Mouse (Mus musculus) hindbrain, postnatal 0 days (tissue): ENCODE measurements at regions not wholly inside any gene's neighbourhood (a gene's known extent, or its start where the extent isn't known, plus 50 kb on each side); places are given as distances from the start of the nearest gene placed in this dataset.

Experiments used
- ATAC-seq: fragments of 200-750 bp; cut with Nextera tagmentation; 2 replicates; pipeline ENCODE4 v1.8.0; 2017; ENCODE audit warnings: mild to moderate bottlenecking, moderate TSS enrichment, moderate library complexity
- DNase-seq: peaks from one replicate; pipeline ENCODE4 v3.0.0-alpha.2; 2015; ENCODE audit warnings: low spot score
- H3K27ac ChIP-seq: fragments of 300-500 bp; sonication (generic); 2 replicates; pipeline ENCODE4 v1.5.1; 2014; ENCODE audit warnings: mild to moderate bottlenecking
- H3K27me3 ChIP-seq: fragments of 300-500 bp; sonication (generic); 2 replicates; pipeline ENCODE4 v1.6.1; 2014; ENCODE audit warnings: low read length, mixed read lengths; ENCODE audit not compliant: insufficient read depth
- H3K36me3 ChIP-seq: fragments of 300-500 bp; sonication (generic); 2 replicates; pipeline ENCODE4 v1.6.1; 2014; ENCODE audit warnings: low read length, mixed read lengths; ENCODE audit not compliant: insufficient read depth
- H3K4me1 ChIP-seq: fragments of 300-500 bp; sonication (generic); 2 replicates; pipeline ENCODE4 v1.6.1; 2014; ENCODE audit warnings: antibody characterized with exemption, low read length, mixed read lengths; ENCODE audit not compliant: insufficient read depth
- H3K4me2 ChIP-seq: fragments of 300-500 bp; sonication (generic); 2 replicates; pipeline ENCODE4 v1.6.1; 2014; ENCODE audit warnings: low read depth, mild to moderate bottlenecking, low read length, moderate library complexity, mixed read lengths
- H3K4me3 ChIP-seq: fragments of 300-500 bp; sonication (generic); 2 replicates; pipeline ENCODE4 v1.5.1; 2014; ENCODE audit warnings: low read length
- H3K9ac ChIP-seq: fragments of 300-500 bp; sonication (generic); replicated peaks from 2 replicates; pipeline ENCODE4 v1.6.1; 2014; ENCODE audit warnings: mild to moderate bottlenecking, low read length, moderate library complexity, mixed read lengths
- H3K9me3 ChIP-seq: fragments of 300-500 bp; sonication (generic); 2 replicates; pipeline ENCODE4 v1.6.1; 2016; ENCODE audit warnings: low read length, mixed read lengths
- CTCF ChIP-seq: IDR thresholded peaks from 2 replicates; pipeline ENCODE4 v1.5.1; 2016; ENCODE audit warnings: antibody characterized with exemption, control low read depth, low read depth
- WGBS: fragments of 180-500 bp; shearing (Covaris S2); extraction: QIAGEN DNeasy Blood & Tissue Kit; methylation state at CpG from one replicate; pipeline ENCODE4 v1.1.7; 2014; 5-methylcytosine and 5-hydroxymethylcytosine counted together

GRCm38 (mm10) chr6:104309166-104309565 lies 183.4 kb upstream of the Cntn6 start:
- no peaks in the 10 kb centered on the region for H3K9me3 ChIP-seq
- H3K36me3 ChIP-seq = no peaks in the 10 kb centered on the region
- TF ChIP-seq CTCF = no peak
- ATAC-seq (no peak), DNase-seq (no peak)
- no peaks in the 10 kb centered on the region for H3K4me1 ChIP-seq
- no peak overlapping the region for H3K27ac ChIP-seq
- no peak overlapping the region for H3K4me2 ChIP-seq
- H3K9ac ChIP-seq = no peak overlapping the region
- H3K27me3 ChIP-seq = no peaks in the 10 kb centered on the region
- WGBS = 63% methylated on average over 7 of the region's 7 CpGs
- no peak overlapping the region for H3K4me3 ChIP-seq

GRCm38 (mm10) chr6:104312993-104313392 lies 179.6 kb upstream of the Cntn6 start:
- H3K4me2 ChIP-seq = no peak overlapping the region
- no peak for TF ChIP-seq CTCF
- no peak overlapping the region for H3K4me3 ChIP-seq
- no peaks in the 10 kb centered on the region for H3K4me1 ChIP-seq
- H3K36me3 ChIP-seq = no peaks in the 10 kb centered on the region
- WGBS = 14% methylated on average over 3 of the region's 3 CpGs
- no peak overlapping the region for H3K27ac ChIP-seq
- H3K9me3 ChIP-seq = no peaks in the 10 kb centered on the region
- peak; percentile 87 for DNase-seq
- ATAC-seq = peak; percentile 97
- no peak overlapping the region for H3K9ac ChIP-seq
- H3K27me3 ChIP-seq = no peaks in the 10 kb centered on the region

- DNase-seq (no peak), ATAC-seq (no peak)
- Histone ChIP-seq H3K4me3 (no peak overlapping the region), H3K27me3 (no peaks in the 10 kb centered on the region), H3K9me3 (no peaks in the 10 kb centered on the region), H3K36me3 (no peaks in the 10 kb centered on the region), H3K9ac (no peak overlapping the region), H3K4me1 (no peaks in the 10 kb centered on the region), H3K27ac (no peak overlapping the region), H3K4me2 (no peak overlapping the region)
- TF ChIP-seq CTCF = no peak
- WGBS = 58% methylated on average over 4 of the region's 4 CpGs
These were observed 174.1 kb upstream of the Cntn6 start for GRCm38 (mm10) chr6:104318451-104318850.

- ATAC-seq (no peak), DNase-seq (no peak)
These were observed 170.4 kb upstream of the Cntn6 start for GRCm38 (mm10) chr6:104322182-104322581.

GRCm38 (mm10) chr6:104339134-104339848 lies 153.3 kb upstream of the Cntn6 start:
- Histone ChIP-seq H3K4me1 (no peaks in the 10 kb centered on the region), H3K27me3 (no peaks in the 10 kb centered on the region), H3K4me2 (no peak overlapping the region), H3K9ac (no peak overlapping the region), H3K36me3 (no peaks in the 10 kb centered on the region), H3K4me3 (no peak overlapping the region), H3K27ac (no peak overlapping the region), H3K9me3 (no peaks in the 10 kb centered on the region)
- WGBS = 67% methylated on average over 8 of the region's 8 CpGs
- DNase-seq (peak; percentile 32), ATAC-seq (no peak)
- no peak for TF ChIP-seq CTCF

More at GRCm38 (mm10) chr6:104322182-104322581, 170.4 kb upstream of the Cntn6 start:
- Histone ChIP-seq H3K9me3 (no peaks in the 10 kb centered on the region), H3K4me3 (no peak overlapping the region), H3K27ac (no peak overlapping the region), H3K9ac (no peak overlapping the region), H3K4me2 (no peak overlapping the region), H3K27me3 (no peaks in the 10 kb centered on the region), H3K36me3 (no peaks in the 10 kb centered on the region), H3K4me1 (no peaks in the 10 kb centered on the region)
- TF ChIP-seq CTCF = no peak
- WGBS = 75% methylated on average over 5 of the region's 5 CpGs

- DNase-seq (no peak), ATAC-seq (no peak)
- H3K9ac ChIP-seq = no peak overlapping the region
- H3K27me3 ChIP-seq = no peaks in the 10 kb centered on the region
- H3K4me3 ChIP-seq = no peak overlapping the region
- H3K9me3 ChIP-seq = no peaks in the 10 kb centered on the region
- WGBS = 76% methylated on average over 1 of the region's 1 CpGs
- no peak for TF ChIP-seq CTCF
- no peak overlapping the region for H3K27ac ChIP-seq
- no peak overlapping the region for H3K4me2 ChIP-seq
- H3K4me1 ChIP-seq = no peaks in the 10 kb centered on the region
- no peaks in the 10 kb centered on the region for H3K36me3 ChIP-seq
These were observed 148.6 kb upstream of the Cntn6 start for GRCm38 (mm10) chr6:104343986-104344385.
